Mouse (Mus musculus) layer of hippocampus, postnatal 36 days (tissue): ENCODE results near the gene Gjc3. TPM values are rescaled to one million over a fixed set of nuclear protein-coding genes. Genes with fewer than 3 reads are reported as not detected.
"Not testable (repeated sequence)": the region's sequence is repeated elsewhere in the genome, so short reads cannot be mapped to it uniquely, and the experiment has no call there.

Experiments
- DNase-seq, 2 experiments: peaks; one replicate each; pipeline ENCODE4 v3.0.0; 2022
- total RNA-seq, 2 experiments: library from RNA; stranded (reverse); gene quantifications; 2 replicates each; pipeline ENCODE4 v1.2.3; 2021

The Gjc3 gene
- 10 to 100 TPM; 26.5 to 31.6 TPM for total RNA-seq

- peak in 1 of 2 experiments; percentile 7 for DNase-seq
Measured at GRCm38 (mm10) chr5:137962945-137963344, at the start of gene Gjc3. Gene Gjc3, minus strand, starts transcription at chr5:137963098.

DNA sequence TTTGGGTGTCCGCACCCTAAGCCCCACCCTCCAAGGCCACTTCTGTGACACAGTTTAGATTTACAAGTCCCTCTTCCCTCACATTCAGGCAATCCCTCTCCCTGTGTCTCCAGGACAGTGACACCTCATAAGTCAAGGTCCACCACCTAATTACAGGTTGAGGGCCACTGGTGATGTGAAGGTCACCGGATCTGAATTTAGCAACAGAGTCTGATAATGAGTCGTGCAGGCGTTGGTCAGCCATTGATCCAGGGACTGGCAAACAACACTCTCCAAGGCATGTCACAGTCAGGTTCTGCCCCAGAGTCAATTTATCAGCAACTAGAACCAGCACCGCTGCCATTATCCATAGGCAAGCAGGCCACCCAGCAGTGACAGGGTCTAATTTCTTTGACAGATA is 49.5 kb upstream of the Gjc3 start:
- no peak for DNase-seq

- DNase-seq: no peak
Measured at GRCm38 (mm10) chr5:138009437-138009836, 46.5 kb upstream of the Gjc3 start.

DNA sequence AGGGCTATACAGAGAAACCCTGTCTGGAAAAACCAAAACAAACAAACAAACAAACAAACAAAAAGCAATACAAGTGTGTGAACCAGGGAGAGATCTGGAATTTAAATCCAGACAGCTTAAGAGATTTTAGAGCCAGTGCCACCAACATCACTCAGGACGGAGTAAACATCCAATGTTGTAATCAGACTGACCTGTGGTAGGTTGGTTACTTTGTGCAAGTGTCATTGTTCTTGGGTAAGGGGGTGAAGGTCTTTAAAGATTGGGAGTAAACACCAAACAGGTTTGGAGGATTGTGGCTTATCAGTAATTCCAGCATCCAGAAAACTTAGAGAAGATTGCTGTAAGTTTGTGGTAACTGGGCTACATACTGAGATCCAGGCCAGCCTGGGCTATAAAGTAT is 23.5 kb upstream of the Gjc3 start:
- DNase-seq: no peak

GRCm38 (mm10) chr5:137981300-137981699 is 18.4 kb upstream of the Gjc3 start, which contains the start of gene Azgp1:
Gene Azgp1, plus strand, starts transcription at chr5:137981520.
- no peak for DNase-seq

- no peak for DNase-seq
Measured at GRCm38 (mm10) chr5:137979081-137979480, 16.2 kb upstream of the Gjc3 start.

DNA sequence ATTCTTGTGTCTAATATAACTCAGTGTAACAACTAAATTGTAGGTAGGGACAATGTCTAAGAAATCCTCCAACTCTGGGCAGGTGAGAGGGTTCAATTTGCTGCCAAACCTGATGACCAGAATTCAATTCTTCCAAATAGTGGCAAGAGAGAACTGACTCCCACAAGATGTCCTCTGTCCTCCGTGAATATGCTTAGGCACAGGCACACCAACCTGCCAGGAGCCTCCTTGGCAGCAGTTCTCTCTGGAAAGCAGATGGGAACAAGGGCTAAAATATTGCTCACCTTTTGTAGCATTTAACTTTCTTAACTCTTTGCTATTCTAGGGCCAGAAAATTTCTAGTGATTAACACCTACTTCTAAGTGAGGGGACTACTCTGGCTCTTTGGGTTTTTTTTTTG is 14.4 kb upstream of the Gjc3 start:
- DNase-seq: no peak

- no peak for DNase-seq
Measured at GRCm38 (mm10) chr5:137975434-137975833, 12.5 kb upstream of the Gjc3 start.

- no peak for DNase-seq
Measured at GRCm38 (mm10) chr5:137974724-137975123, 11.8 kb upstream of the Gjc3 start.

- DNase-seq: no peak
Measured at GRCm38 (mm10) chr5:137973738-137974137, 10.8 kb upstream of the Gjc3 start.

- DNase-seq: no peak
Measured at GRCm38 (mm10) chr5:137973161-137973560, 10.3 kb upstream of the Gjc3 start.

DNA sequence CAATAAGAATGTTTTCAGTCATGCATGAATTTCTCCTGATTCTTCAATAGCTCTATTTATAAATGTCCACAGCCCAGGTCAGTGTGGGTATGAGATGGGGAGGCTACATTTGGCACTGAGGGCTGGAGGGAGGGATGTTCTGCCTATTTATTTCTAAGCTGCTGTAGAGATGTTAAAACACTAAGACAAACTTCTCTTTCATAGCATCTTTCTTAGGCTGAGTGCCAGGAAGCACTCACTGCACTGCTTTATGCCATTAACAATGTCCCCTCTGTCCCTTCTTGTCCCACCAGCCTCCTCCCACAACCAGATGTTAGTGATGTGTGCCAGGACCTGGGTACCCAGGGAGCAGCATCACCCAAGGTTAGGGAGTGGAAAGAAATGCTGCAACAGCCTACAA is 3.6 kb upstream of the Gjc3 start:
- peak in 1 of 2 experiments; percentile 19 for DNase-seq

GRCm38 (mm10) chr5:137956404-137956803 is 6.5 kb downstream of the Gjc3 start:
- no peak for DNase-seq

DNA sequence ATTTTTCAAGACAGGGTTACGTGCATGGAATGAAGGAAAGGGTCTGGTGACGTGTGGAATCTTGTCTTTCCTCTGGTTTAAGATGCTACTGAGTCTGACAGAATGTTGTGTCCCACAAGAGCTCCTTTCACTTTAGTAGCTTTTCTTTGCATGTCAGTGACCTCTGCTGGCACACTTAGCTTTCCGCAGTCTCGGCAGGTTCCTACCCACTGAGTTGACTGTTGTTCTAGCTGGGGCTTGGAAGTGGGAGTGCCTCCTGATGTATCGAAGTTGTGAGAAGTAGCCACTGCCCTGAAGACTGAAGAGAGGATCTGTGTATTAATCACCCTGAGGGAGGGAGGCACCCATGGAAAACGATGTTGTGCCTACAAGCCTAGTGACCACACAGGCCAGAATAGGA is 11.7 kb downstream of the Gjc3 start:
- DNase-seq: no peak

DNA sequence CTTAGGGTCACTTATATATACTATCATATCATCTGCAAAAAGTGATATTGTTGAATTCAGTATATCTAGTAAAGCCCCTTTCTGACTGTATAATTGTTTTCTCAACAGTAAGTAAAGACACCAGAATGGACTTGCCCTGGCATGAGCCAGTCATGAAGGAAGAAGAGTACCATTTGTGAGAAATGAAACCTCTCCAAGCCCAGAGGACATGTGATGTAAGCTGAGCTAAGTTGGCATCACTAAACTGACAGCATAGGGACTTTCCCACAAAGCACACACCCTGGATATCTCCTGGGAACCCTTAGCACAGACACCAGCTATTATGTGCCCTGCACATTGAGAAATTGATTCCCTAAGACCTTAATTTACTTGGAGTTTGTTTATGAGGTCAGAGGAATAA is 15.6 kb downstream of the Gjc3 start:
- DNase-seq: no peak

DNA sequence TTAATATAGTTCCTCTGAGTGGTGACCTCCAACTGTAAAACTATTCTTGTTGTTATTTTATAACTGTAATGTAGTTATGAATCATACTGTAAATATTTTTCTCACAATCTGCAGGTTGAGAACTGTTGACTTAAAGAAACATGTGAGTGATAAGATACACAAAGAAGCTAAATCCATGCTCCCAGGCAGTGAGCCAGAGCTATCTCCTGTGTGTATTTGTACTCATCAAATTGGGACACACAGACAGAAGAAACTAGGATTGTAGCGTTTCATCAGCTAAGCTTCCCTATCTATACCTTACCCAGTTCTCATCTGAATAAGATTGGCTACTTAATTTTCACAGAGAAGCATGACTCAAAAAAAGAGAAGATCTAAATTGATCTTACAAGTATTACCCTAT is 19.8 kb downstream of the Gjc3 start:
- no peak for DNase-seq

DNA sequence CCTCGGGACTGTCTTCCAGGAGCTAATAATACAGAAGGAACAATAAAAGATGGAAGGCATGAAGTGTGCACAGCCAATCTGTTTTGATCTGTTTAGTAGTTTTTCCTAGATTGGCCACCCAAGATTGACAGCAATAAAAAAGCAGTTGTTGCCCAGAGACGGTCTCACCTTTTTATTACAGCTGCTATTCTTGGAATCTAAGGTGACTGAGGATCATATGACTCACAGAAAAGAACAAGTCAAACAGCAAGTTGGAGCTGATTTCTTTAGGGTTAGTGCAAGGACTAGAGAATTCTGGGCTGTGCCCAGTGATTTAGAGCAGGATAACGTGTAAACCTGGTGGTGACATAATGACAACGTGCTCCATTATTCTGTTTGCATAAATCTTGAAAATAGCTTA is 21.9 kb downstream of the Gjc3 start:
- DNase-seq: no peak

DNA sequence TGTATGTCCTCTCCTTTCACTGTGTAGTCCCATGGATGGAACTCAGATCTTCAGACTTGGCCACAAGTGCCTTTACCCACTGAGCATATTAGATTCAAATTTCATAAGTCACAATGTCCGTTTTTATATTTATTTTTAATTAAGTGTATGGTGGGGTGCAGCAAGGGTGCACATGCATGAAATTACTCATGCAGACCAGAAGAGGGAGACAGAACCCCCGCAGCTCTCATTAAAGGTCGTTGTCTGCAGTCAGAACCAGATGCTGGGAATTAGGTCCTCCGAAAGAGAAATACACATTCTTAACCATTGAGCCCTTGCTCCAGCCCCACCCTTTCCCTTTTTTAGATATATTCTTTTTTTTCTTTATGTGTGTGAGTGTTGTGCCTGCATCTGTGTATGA is 25.7 kb downstream of the Gjc3 start:
- DNase-seq: no peak

GRCm38 (mm10) chr5:137936486-137936885 is 26.4 kb downstream of the Gjc3 start:
- DNase-seq: no peak

GRCm38 (mm10) chr5:137933934-137934333 is 29.0 kb downstream of the Gjc3 start:
- not testable (repeated sequence) for DNase-seq

GRCm38 (mm10) chr5:137928439-137928838 is 34.5 kb downstream of the Gjc3 start:
- DNase-seq: no peak

DNA sequence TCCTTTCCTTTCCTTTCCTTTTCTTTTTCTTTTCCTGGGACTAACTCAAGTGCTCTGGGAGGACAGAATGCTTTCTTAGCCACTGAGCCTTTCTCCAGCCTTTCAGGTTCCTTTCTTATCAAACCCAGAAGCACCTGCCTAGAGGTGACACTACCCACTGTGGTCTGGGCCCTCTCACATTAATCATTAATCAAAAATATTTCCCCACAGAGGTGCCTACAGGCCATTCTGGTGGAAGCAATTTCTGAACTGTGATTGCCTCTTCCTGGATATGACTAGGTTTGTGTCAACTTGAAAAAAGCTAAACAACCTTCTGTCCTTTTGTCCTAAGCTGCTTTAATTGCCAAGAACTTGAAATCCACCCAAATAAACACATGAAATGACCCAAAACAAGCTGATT is 40.7 kb downstream of the Gjc3 start:
- no peak for DNase-seq

DNA sequence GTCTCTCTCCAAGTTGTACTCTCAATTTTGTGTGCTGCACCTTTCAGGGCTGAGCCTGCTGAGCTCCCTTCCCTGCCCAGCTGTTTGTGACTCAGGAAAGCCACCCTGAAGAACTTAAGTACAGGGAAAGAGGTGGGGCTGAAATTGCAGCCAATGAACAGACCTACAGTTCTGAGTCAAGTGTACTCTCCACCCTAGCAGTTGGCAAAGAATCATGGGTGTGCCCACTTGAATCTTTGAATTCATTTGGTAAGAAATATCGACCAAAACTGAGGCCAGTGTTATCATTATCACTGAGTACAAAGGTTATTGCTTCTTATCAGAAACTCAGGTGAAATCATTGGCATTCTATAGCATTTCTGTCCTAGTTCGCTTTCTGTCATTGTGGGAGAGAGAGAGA is 41.4 kb downstream of the Gjc3 start, which contains the start of gene Cyp3a13:
Gene Cyp3a13, minus strand, starts transcription at position 88 of the 400 bp plus-strand sequence.
- no peak for DNase-seq

DNA sequence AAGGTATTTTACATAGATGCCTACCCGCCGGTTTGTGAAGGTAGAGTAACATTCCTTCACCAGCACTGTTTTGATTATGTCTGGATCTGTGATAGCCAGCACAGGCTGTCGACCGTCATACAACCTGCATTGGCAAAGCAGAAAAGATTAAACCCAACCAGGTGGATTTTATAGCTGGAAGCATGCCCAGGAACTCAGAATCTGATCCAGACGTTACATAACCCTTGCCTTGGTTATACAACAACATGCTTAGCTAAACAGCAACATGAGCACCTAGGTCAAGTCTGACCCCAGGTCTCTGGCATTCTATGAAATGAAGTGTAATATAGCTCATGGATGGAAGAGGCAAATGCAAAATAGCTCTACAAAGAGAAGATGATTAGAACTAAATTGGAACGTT is 47.3 kb downstream of the Gjc3 start:
- no peak for DNase-seq

DNA sequence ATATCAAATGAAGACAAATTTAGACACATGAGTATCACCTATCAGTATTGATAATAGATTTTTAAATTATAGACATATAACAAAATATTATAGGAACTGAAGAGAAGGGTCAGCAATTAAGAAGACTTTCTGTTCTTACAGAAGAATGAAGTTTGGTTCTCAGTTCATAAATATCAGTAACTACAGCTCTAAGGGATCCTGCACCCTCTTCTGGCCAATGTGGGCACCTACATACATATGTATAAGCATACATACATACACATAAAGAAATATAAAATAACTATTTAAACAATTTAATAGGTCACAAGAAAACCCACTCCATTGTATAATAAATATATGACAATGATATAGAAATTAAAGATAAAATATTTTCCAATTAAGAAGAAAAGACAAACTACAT is 48.4 kb downstream of the Gjc3 start:
- no peak for DNase-seq
